Mouse (Mus musculus): ENCODE results near the gene Kcnj11. TPM values are rescaled to one million over a fixed set of nuclear protein-coding genes. Genes with fewer than 3 reads are reported as not detected.

The Kcnj11 gene
- polyA plus RNA-seq, 1 experiment, result not detected

GRCm38 (mm10) chr7:46129463-46130179 lies 29.1 kb upstream of the Kcnj11 start:
- Histone ChIP-seq H3K27me3 (replicated peaks) (peaks cover 70% of the 10 kb centered on the region), H3K4me1 (peaks cover 6% of the 10 kb centered on the region; the same call in 1 of the 2 replicates), H3K36me3 (replicated peaks; ENCODE audit: low read length) (no peaks in the 10 kb centered on the region), H3K4me3 (replicated peaks) (no peak overlapping the region), H3K9me3 (no peaks in the 10 kb centered on the region)
- no peak for TF ChIP-seq FLI1 (IDR thresholded peaks at IDR 0.05; ENCODE audit: low read length)
- no peak for TF ChIP-seq GATA1 (IDR thresholded peaks at IDR 0.05; ENCODE audit: borderline replicate concordance, low read length)

GRCm38 (mm10) chr7:46128196-46128595 lies 27.6 kb upstream of the Kcnj11 start:
- no peaks in the 10 kb centered on the region for H3K36me3 ChIP-seq (replicated peaks; ENCODE audit: low read length)
- H3K4me3 ChIP-seq (replicated peaks), result no peak overlapping the region
- no peaks in the 10 kb centered on the region for H3K4me1 ChIP-seq
- H3K9me3 ChIP-seq, result peaks cover under 1% of the 10 kb centered on the region; the same call in 1 of the 2 replicates
- H3K27me3 ChIP-seq (replicated peaks), result peaks cover 70% of the 10 kb centered on the region
- TF ChIP-seq GATA1 (IDR thresholded peaks at IDR 0.05; ENCODE audit: borderline replicate concordance, low read length) (no peak), FLI1 (IDR thresholded peaks at IDR 0.05; ENCODE audit: low read length) (no peak)

GRCm38 (mm10) chr7:46125340-46125739 lies 24.8 kb upstream of the Kcnj11 start:
- TF ChIP-seq FLI1 (IDR thresholded peaks at IDR 0.05; ENCODE audit: low read length) (no peak), GATA1 (IDR thresholded peaks at IDR 0.05; ENCODE audit: borderline replicate concordance, low read length) (no peak)
- H3K4me3 ChIP-seq (replicated peaks), result no peak overlapping the region
- peaks cover 52% of the 10 kb centered on the region for H3K27me3 ChIP-seq (replicated peaks)
- no peaks in the 10 kb centered on the region for H3K4me1 ChIP-seq
- no peaks in the 10 kb centered on the region for H3K36me3 ChIP-seq (replicated peaks; ENCODE audit: low read length)
- peaks cover 20% of the 10 kb centered on the region for H3K9me3 ChIP-seq

- H3K4me3 ChIP-seq (replicated peaks), result no peak overlapping the region
- peaks cover 50% of the 10 kb centered on the region for H3K27me3 ChIP-seq (replicated peaks)
- H3K4me1 ChIP-seq, result no peaks in the 10 kb centered on the region
- peaks cover 20% of the 10 kb centered on the region for H3K9me3 ChIP-seq
- H3K36me3 ChIP-seq (replicated peaks; ENCODE audit: low read length), result no peaks in the 10 kb centered on the region
- no peak for TF ChIP-seq GATA1 (IDR thresholded peaks at IDR 0.05; ENCODE audit: borderline replicate concordance, low read length)
- no peak for TF ChIP-seq FLI1 (IDR thresholded peaks at IDR 0.05; ENCODE audit: low read length)
Measured at GRCm38 (mm10) chr7:46124460-46124859, 23.9 kb upstream of the Kcnj11 start.

GRCm38 (mm10) chr7:46122964-46123363 lies 22.4 kb upstream of the Kcnj11 start:
- H3K9me3 ChIP-seq, result peaks cover 20% of the 10 kb centered on the region
- H3K4me3 ChIP-seq (replicated peaks), result no peak overlapping the region
- H3K27me3 ChIP-seq (replicated peaks), result peaks cover 50% of the 10 kb centered on the region
- TF ChIP-seq GATA1 (IDR thresholded peaks at IDR 0.05; ENCODE audit: borderline replicate concordance, low read length) (no peak), FLI1 (IDR thresholded peaks at IDR 0.05; ENCODE audit: low read length) (no peak)
- no peaks in the 10 kb centered on the region for H3K36me3 ChIP-seq (replicated peaks; ENCODE audit: low read length)
- no peaks in the 10 kb centered on the region for H3K4me1 ChIP-seq

- Histone ChIP-seq H3K4me1 (no peaks in the 10 kb centered on the region), H3K4me3 (replicated peaks) (no peak overlapping the region), H3K9me3 (peaks cover 21% of the 10 kb centered on the region), H3K27me3 (replicated peaks) (peaks cover 45% of the 10 kb centered on the region), H3K36me3 (replicated peaks; ENCODE audit: low read length) (no peaks in the 10 kb centered on the region)
- no peak for TF ChIP-seq GATA1 (IDR thresholded peaks at IDR 0.05; ENCODE audit: borderline replicate concordance, low read length)
- TF ChIP-seq FLI1 (IDR thresholded peaks at IDR 0.05; ENCODE audit: low read length), result no peak
Measured at GRCm38 (mm10) chr7:46117035-46117434, 16.5 kb upstream of the Kcnj11 start.

- no peak overlapping the region for H3K4me3 ChIP-seq (replicated peaks)
- H3K27me3 ChIP-seq (replicated peaks), result peaks cover 54% of the 10 kb centered on the region
- peaks cover 13% of the 10 kb centered on the region for H3K9me3 ChIP-seq
- no peaks in the 10 kb centered on the region for H3K4me1 ChIP-seq
- H3K36me3 ChIP-seq (replicated peaks; ENCODE audit: low read length), result no peaks in the 10 kb centered on the region
- no peak for TF ChIP-seq FLI1 (IDR thresholded peaks at IDR 0.05; ENCODE audit: low read length)
- TF ChIP-seq GATA1 (IDR thresholded peaks at IDR 0.05; ENCODE audit: borderline replicate concordance, low read length), result no peak
Measured at GRCm38 (mm10) chr7:46116118-46116581, 15.6 kb upstream of the Kcnj11 start.

GRCm38 (mm10) chr7:46113435-46113834 lies 12.9 kb upstream of the Kcnj11 start:
- Histone ChIP-seq H3K4me1 (no peaks in the 10 kb centered on the region), H3K36me3 (replicated peaks; ENCODE audit: low read length) (no peaks in the 10 kb centered on the region), H3K4me3 (replicated peaks) (no peak overlapping the region), H3K9me3 (peaks cover 13% of the 10 kb centered on the region), H3K27me3 (replicated peaks) (peaks cover 69% of the 10 kb centered on the region)
- no peak for TF ChIP-seq FLI1 (IDR thresholded peaks at IDR 0.05; ENCODE audit: low read length)
- no peak for TF ChIP-seq GATA1 (IDR thresholded peaks at IDR 0.05; ENCODE audit: borderline replicate concordance, low read length)

GRCm38 (mm10) chr7:46111938-46112337 lies 11.4 kb upstream of the Kcnj11 start:
- H3K27me3 ChIP-seq (replicated peaks), result peaks cover 73% of the 10 kb centered on the region
- no peak for TF ChIP-seq FLI1 (IDR thresholded peaks at IDR 0.05; ENCODE audit: low read length)
- no peak for TF ChIP-seq GATA1 (IDR thresholded peaks at IDR 0.05; ENCODE audit: borderline replicate concordance, low read length)

GRCm38 (mm10) chr7:46111212-46111817 lies 10.8 kb upstream of the Kcnj11 start:
- no peaks in the 10 kb centered on the region for H3K9me3 ChIP-seq

More at GRCm38 (mm10) chr7:46111938-46112337, 11.4 kb upstream of the Kcnj11 start:
- Histone ChIP-seq H3K4me3 (replicated peaks) (no peak overlapping the region), H3K9me3 (peaks cover 4% of the 10 kb centered on the region; the same call in 1 of the 2 replicates), H3K36me3 (replicated peaks; ENCODE audit: low read length) (no peaks in the 10 kb centered on the region), H3K4me1 (no peaks in the 10 kb centered on the region)

More at GRCm38 (mm10) chr7:46111212-46111817, 10.8 kb upstream of the Kcnj11 start:
- Histone ChIP-seq H3K27me3 (replicated peaks) (peaks cover 73% of the 10 kb centered on the region), H3K36me3 (replicated peaks; ENCODE audit: low read length) (no peaks in the 10 kb centered on the region), H3K4me3 (replicated peaks) (no peak overlapping the region), H3K4me1 (no peaks in the 10 kb centered on the region)
- TF ChIP-seq GATA1 (IDR thresholded peaks at IDR 0.05; ENCODE audit: borderline replicate concordance, low read length) (no peak), FLI1 (IDR thresholded peaks at IDR 0.05; ENCODE audit: low read length) (no peak)
